Mouse (Mus musculus) urinary bladder, postnatal 14 days (tissue): ENCODE results near the gene Mpc2.

Experiments used
- DNase-seq: peaks from one replicate; pipeline ENCODE4 v3.0.0; 2021; ENCODE audit warnings: low spot score

Gene Mpc2

DNA sequence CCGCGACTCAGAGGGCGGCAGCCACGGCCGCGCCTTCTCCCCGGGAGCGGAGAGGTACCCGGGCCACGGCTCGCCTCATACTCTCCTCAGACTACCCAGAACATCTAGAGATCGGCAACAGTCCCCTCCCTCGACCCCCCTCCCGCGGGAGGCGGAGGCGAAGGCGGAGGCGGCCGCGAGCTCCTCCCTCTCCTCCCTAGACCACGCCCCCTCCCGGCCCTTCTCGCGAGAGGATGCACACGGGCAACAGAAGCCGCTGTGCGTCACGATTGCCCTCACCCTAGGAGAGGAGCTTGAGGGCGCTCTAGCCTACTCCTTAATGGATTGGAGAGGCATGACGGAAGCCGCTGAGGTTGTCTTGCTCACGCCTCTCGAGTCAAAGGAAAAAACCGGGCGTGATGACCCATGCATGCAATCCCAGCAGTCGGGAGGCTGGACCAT lies at the start of gene Mpc2, which contains the start of gene Dcaf6:
Gene Mpc2 (plus strand): TSS at position 278 of the 441 bp plus-strand sequence.
Gene Dcaf6 (minus strand): TSS at position 116 of the 441 bp plus-strand sequence.
- peak; percentile 100 for DNase-seq

- no peak for DNase-seq
Observed at GRCm38 (mm10) chr1:165421357-165421915, 39.0 kb upstream of the Mpc2 start.

GRCm38 (mm10) chr1:165426254-165426653 lies 34.2 kb upstream of the Mpc2 start:
- DNase-seq: no peak

DNA sequence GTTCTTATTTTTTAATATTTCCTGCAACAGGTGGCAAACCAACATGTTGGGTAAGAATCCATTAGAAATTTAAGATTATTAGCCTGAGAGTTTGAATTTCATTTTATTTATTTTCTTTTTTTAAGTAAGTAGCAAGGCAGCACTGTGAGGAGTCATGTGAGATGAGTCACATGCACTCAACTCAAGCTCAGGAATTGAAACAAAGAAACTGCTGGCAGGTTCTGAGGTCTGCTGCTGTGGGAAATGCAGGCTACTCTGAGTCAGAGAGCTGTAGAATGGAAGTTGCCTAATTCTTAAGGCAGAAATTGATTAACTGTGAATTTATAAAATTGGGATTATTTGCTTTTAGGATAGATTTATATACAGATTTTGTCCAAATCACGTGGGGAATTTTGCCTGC lies 27.6 kb upstream of the Mpc2 start:
- DNase-seq: no peak

DNA sequence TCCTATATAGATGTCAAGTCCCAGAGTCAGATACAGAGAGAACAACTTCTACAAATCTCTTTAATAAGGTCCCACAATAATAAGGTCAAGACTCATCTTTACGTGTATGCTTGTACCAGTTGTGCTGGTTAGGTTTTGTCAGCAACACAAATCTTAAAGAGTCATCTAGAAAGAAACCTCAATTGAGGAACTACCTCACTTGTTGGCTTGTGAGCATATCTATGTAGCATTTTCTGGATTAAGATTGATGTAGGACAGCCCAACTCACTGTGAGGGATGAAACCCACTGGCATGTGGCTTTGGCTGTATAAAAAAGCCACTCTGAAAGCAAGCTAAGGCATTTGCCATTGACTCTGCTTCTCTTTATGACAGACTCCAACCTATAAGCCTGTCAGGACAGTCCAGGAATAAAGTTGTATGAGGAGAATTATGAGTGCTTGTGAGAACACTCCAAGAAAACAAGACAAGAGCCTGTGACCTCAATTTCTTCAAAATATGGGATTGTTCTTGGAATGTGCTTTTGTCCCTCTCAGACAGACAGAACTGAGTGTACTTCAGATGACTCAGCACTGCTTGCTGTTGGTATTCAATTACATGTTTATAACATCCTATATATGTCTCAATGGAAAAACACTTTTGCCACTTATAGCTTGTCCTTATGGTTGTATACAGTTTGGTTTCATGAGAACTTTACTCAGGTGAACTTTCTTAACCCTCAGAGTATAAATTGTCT lies 22.0 kb upstream of the Mpc2 start:
- DNase-seq: no peak

- DNase-seq: no peak
Observed at GRCm38 (mm10) chr1:165440788-165441187, 19.6 kb upstream of the Mpc2 start.

DNA sequence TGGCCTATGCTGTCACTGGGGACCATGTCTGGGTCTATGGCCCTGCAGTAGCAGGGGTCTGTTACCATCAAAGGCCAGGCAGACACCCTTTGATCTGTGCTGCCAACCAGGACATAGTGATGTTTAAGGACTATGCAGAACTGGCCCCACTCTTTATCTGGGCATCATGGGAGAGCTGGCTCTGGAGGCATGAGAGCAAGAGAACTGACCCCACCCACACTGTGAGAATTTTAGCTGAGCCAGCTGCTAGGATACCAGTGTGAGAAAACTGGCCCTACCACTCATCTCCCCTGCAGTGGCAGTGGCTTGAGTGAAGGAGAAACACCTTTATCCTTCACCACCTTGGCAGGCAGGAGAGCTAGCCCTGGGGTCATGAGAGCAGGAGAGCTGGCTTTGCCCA lies 19.2 kb upstream of the Mpc2 start:
- DNase-seq: no peak

GRCm38 (mm10) chr1:165441719-165442118 lies 18.7 kb upstream of the Mpc2 start:
- DNase-seq: no peak

DNA sequence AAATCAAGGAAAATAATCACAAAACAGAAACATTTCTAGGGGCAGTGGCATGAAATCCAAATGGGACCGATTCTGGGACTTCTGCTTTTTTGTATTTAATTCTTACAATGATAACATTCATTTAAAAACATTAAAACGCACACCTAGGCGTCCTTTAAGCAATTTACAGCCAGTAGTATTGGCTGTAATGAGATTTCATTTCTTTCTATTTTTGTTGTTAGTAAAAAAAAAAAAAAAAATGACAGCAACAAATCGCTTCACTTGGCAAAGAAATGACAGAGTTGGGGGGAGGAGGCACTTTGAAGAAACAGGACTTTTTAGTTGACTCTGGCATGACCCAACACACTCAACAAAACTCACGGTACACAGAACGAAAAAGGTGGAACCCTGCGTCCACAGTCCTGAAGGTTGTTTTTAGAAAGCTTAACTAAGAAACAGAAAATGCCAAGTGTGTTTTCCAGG lies 1.4 kb upstream of the Mpc2 start:
- DNase-seq: no peak

DNA sequence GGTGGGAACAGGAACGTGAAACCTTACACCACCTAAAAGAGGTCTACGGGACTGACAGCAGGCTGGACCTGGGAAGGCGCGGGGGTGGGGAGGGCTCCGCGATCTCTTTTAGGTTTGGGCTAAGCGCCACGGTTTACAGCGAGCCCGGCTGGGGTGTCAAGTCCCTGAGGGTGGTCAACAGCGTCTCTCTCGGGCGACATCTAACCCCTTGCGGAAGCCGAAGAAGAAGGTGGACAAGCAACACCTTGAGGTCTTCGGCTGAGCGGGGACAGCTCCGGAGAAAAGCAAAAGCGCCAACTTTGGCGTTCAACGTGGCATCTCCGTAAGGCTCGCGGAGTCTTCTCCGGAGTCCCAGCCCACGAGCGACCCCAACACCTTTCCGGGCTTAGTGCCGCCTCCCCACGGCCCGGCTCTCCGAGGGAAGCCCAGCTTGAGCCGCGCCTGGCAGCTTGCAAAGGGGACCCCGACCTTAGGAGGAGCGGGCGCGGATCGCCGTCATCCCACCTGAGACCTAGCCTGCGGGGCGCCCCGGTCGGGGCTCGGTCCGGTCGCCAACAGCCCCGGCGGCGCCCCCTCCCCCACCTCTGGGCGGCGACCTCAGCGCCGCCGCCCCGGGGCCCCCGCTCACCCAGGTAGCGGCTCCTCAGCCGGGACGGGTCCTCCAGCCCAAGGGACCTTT lies 795 bp upstream of the Mpc2 start:
- peak; percentile 60 for DNase-seq

GRCm38 (mm10) chr1:165460801-165461377 lies 452 bp downstream of the Mpc2 start:
- DNase-seq: peak; percentile 99

GRCm38 (mm10) chr1:165461681-165462080 lies 1.2 kb downstream of the Mpc2 start:
- no peak for DNase-seq

DNA sequence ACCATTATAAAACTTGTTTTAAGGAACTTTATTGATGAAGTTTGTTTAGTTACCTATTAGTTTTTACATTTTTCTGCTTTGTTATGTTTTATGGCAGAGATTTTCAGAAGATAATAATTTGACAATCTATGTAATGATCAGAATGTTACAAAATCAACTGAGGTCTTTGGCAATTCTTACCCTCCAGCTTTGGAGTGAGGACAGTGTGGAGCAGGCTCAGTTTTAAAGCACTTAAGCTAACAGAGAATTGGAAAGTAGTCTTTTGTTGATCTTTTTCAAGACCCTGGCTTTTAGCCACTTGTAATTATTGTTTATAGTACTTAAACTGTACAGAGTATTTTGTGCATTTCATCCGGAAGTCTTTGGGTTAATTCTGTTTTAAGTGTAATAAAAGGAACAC lies 2.4 kb downstream of the Mpc2 start:
- no peak for DNase-seq

- DNase-seq: no peak
Observed at GRCm38 (mm10) chr1:165464574-165464973, 4.1 kb downstream of the Mpc2 start.

DNA sequence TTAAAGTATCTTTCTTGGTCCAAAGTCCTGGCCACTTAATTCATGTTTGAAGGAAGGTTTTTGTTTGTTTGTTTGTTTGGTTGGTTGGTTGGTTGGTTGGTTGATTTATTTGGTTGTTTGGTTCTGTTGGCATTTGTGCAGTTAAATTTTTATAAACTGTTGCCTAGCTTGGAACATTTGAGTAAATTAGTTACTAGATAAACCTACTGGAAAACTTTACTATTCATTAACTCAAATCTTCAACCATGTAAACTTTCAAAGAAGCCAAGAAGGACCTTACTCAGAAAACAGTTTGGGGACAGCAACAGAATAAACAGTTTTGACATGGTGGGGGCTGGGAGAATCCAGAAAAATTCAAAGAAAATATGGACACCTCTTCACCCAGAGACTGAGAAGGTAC lies 8.5 kb downstream of the Mpc2 start:
- no peak for DNase-seq

GRCm38 (mm10) chr1:165469717-165470116 lies 9.3 kb downstream of the Mpc2 start:
- no peak for DNase-seq

- DNase-seq: no peak
Observed at GRCm38 (mm10) chr1:165471490-165471889, 11.1 kb downstream of the Mpc2 start.

DNA sequence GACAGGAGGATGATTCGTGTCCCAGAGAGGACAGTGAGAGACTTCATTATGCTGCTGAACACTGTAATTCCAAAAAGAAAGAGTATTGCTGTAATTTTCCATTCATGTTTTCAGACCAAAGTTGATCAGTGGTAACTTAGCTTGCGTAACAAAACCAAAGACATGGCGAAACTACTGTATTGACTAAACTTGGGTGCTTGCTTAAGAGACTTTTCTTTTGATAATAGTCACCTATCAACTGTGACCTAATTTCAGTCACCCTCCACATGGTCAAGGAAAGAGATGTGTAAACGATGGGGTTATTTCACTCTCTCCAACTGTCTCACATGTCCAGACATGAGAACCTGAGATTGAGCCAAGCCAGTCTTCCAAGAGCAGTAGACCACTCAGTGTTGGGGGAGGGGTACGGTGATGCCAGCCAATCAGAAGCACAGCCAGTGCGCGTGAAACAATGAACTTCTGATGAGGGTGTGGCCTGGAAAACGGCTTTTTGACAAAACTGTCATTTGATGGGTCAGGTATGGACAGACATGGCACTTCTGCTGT lies 24.3 kb downstream of the Mpc2 start, which contains the start of gene Adcy10:
Gene Adcy10 (plus strand): TSS at position 496 of the 546 bp plus-strand sequence.
- DNase-seq: no peak

DNA sequence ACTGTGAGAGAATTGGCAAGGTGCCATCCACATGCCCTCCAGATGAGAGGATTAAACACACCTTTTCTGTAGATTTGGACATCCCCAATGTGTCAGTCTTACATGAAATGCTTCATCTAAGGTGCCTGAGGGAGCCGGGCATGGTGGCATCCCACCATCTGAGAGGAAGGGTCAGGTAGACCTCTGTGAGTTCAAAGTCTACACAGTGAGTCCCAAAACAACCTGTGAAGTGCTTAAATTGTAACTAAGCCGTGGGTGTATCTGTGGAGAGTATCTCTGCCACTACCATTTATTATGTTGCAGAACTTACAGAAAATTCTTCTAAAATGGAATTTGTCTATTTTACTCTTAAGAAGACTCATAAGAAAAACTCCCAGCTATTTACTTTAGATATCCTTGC lies 25.7 kb downstream of the Mpc2 start:
- no peak for DNase-seq

GRCm38 (mm10) chr1:165489197-165489596 lies 28.8 kb downstream of the Mpc2 start:
- no peak for DNase-seq

GRCm38 (mm10) chr1:165498856-165499255 lies 38.4 kb downstream of the Mpc2 start:
- no peak for DNase-seq

GRCm38 (mm10) chr1:165503307-165504024 lies 43.0 kb downstream of the Mpc2 start:
- DNase-seq: peak; percentile 23
